Mouse (Mus musculus): ENCODE data around the gene Ngef.

Ngef gene

GRCm38 (mm10) chr1:87565760-87566159 lies 7.9 kb downstream of the Ngef start:
- DNase-seq (ENCODE audit: low read depth in 1 of 2, low spot score in 2 of 2), result no peak

GRCm38 (mm10) chr1:87562967-87563366 lies 10.7 kb downstream of the Ngef start:
- no peak for DNase-seq (ENCODE audit: low read depth in 1 of 2, low spot score in 2 of 2)

GRCm38 (mm10) chr1:87553586-87553985 lies 20.1 kb downstream of the Ngef start:
- DNase-seq (ENCODE audit: low read depth in 1 of 2, low spot score in 2 of 2), result no peak

GRCm38 (mm10) chr1:87551008-87551407 lies 22.7 kb downstream of the Ngef start:
- no peak for DNase-seq (ENCODE audit: low read depth in 1 of 2, low spot score in 2 of 2)

- no peak for DNase-seq (ENCODE audit: low read depth in 1 of 2, low spot score in 2 of 2)
Observed at GRCm38 (mm10) chr1:87541614-87542013, 32.1 kb downstream of the Ngef start.

GRCm38 (mm10) chr1:87537008-87537407 lies 36.7 kb downstream of the Ngef start:
- DNase-seq (ENCODE audit: low read depth in 1 of 2, low spot score in 2 of 2), result no peak

GRCm38 (mm10) chr1:87534118-87534517 lies 39.6 kb downstream of the Ngef start:
- no peak for DNase-seq (ENCODE audit: low read depth in 1 of 2, low spot score in 2 of 2)

- no peak for DNase-seq (ENCODE audit: low read depth in 1 of 2, low spot score in 2 of 2)
Observed at GRCm38 (mm10) chr1:87532346-87532745, 41.3 kb downstream of the Ngef start.

- no peak for DNase-seq (ENCODE audit: low read depth in 1 of 2, low spot score in 2 of 2)
Observed at GRCm38 (mm10) chr1:87527191-87527590, 46.5 kb downstream of the Ngef start.

GRCm38 (mm10) chr1:87525041-87525440 lies 48.6 kb downstream of the Ngef start:
- no peak for DNase-seq (ENCODE audit: low read depth in 1 of 2, low spot score in 2 of 2)

- no peak for DNase-seq (ENCODE audit: low read depth in 1 of 2, low spot score in 2 of 2)
Observed at GRCm38 (mm10) chr1:87521523-87521922, 52.1 kb downstream of the Ngef start.

GRCm38 (mm10) chr1:87520467-87520866 lies 53.2 kb downstream of the Ngef start:
- DNase-seq (ENCODE audit: low read depth in 1 of 2, low spot score in 2 of 2), result no peak

GRCm38 (mm10) chr1:87510845-87511244 lies 62.8 kb downstream of the Ngef start:
- no peak for DNase-seq (ENCODE audit: low read depth in 1 of 2, low spot score in 2 of 2)

- no peak for DNase-seq (ENCODE audit: low read depth in 1 of 2, low spot score in 2 of 2)
Observed at GRCm38 (mm10) chr1:87510166-87510691, 63.4 kb downstream of the Ngef start.

- no peak for DNase-seq (ENCODE audit: low read depth in 1 of 2, low spot score in 2 of 2)
Observed at GRCm38 (mm10) chr1:87509561-87510165, 64.0 kb downstream of the Ngef start, which contains the start of gene Neu2. TSS of gene Neu2 (plus strand) at chr1:87509889.

GRCm38 (mm10) chr1:87508591-87509560 lies 64.8 kb downstream of the Ngef start:
- DNase-seq (ENCODE audit: low read depth in 1 of 2, low spot score in 2 of 2), result no peak

GRCm38 (mm10) chr1:87507857-87508256 lies 65.8 kb downstream of the Ngef start:
- DNase-seq (ENCODE audit: low read depth in 1 of 2, low spot score in 2 of 2), result no peak

GRCm38 (mm10) chr1:87505524-87505923 lies 68.1 kb downstream of the Ngef start:
- no peak for DNase-seq (ENCODE audit: low read depth in 1 of 2, low spot score in 2 of 2)

GRCm38 (mm10) chr1:87493542-87493941 lies 80.1 kb downstream of the Ngef start:
- no peak for DNase-seq (ENCODE audit: low read depth in 1 of 2, low spot score in 2 of 2)

GRCm38 (mm10) chr1:87492285-87492684 lies 81.4 kb downstream of the Ngef start:
- DNase-seq (ENCODE audit: low read depth in 1 of 2, low spot score in 2 of 2), result no peak

- DNase-seq (ENCODE audit: low read depth in 1 of 2, low spot score in 2 of 2), result no peak
Observed at GRCm38 (mm10) chr1:87486386-87486785, 87.3 kb downstream of the Ngef start.

- no peak for DNase-seq (ENCODE audit: low read depth in 1 of 2, low spot score in 2 of 2)
Observed at GRCm38 (mm10) chr1:87482546-87482945, 91.1 kb downstream of the Ngef start.
